Mouse (Mus musculus) left cerebral cortex, postnatal 4 days (tissue): ENCODE measurements around the gene Sytl1. TPM values are rescaled to one million over a fixed set of nuclear protein-coding genes. Genes with fewer than 3 reads are reported as not detected.

Experiments used
- DNase-seq: peaks from one replicate; pipeline ENCODE4 v3.0.0-alpha.2; 2022
- intact Hi-C: fragments of 180-260 bp; cut with DNase I; formaldehyde crosslinking; loops from one replicate; pipeline ENCODE4 v1.15.1; 2025
- total RNA-seq, 2 experiments: library from RNA; stranded (reverse); gene quantifications; 2 replicates each; pipeline ENCODE4 v1.2.3; 2021

Sytl1 gene
- total RNA-seq, 2 experiments from 2014 or later: 0.42 to 0.44 TPM

DNA sequence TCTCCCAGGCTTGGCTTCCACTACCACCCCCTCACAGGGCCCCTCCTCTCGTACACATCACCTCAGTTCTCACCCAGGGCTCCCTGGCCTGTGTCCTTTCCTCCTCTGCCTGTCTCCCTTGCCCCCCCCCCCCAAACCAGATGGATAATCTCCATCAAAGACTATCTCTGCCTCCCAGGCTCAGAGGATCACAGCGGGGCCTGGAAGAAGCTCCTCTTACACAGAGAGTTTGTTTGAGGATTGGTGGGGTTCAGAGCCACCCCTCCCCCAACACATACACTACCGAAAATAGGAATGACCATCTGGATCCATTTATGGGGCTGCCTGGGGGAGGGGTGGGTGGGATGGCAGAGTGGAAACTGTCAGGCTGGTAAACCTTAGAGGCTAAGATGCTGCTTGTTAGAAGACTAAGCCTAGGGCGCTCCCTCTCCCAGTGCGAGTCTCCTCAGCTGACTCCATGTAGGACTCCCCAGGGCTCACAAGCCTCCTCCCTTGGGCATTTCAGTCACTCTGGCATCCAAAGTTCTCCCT lies 19.1 kb upstream of the Sytl1 start:
- intact Hi-C loops: no loop called here
- DNase-seq: peak; percentile 80

- no peak for DNase-seq
- intact Hi-C loops: no loop called here
These were observed 18.6 kb upstream of the Sytl1 start for GRCm38 (mm10) chr4:133281513-133281912.

DNA sequence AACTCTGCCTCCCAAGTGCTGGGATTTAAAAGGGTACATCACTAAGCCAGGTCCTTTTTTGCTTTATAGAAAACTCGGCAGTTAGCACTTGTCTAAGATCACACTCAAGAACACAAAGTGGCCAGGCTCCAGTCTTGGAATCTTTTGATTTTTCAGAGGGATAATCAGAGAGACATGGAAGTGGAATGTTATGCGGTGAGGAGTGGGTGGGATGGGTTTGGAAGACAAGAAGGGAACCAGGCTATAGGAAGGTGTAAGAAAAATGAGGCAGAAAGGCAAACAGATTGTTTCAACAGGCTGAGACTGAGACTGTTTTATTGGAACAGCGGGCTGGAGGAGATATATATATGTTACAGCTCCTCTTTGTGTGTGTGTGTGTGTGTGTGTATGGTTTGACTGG lies 15.6 kb upstream of the Sytl1 start:
- intact Hi-C loops: no loop called here
- DNase-seq: no peak

GRCm38 (mm10) chr4:133278067-133278466 lies 15.2 kb upstream of the Sytl1 start:
- DNase-seq: no peak
- intact Hi-C loops: no loop called here

- intact Hi-C loops: no loop called here
These were observed 14.5 kb upstream of the Sytl1 start, which contains the start of gene Tmem222 for GRCm38 (mm10) chr4:133277104-133278026. Gene Tmem222 (minus strand): TSS chr4:133277792.

DNA sequence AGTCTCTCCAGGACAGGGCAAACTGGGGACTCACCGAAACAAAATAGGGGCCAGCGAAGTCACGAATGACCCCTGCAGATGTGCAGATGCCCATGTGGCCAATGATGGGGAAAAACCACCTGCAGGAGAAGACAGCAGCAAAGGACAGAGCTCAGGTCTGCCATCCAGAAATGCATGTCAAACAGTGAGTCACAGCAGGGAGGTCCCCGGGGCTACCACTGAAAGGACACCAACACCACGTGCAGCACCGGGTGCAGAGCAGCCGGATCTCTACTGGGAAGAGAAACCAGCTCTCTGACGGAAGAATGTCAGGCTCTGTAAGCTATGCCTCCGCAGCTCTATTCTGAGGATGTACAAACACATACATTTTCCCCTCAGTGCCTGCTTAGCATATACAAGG lies 8.0 kb upstream of the Sytl1 start:
- intact Hi-C loops: no loop called here

More at GRCm38 (mm10) chr4:133277104-133278026, 14.5 kb upstream of the Sytl1 start, which contains the start of gene Tmem222:
- DNase-seq: peak; percentile 95

GRCm38 (mm10) chr4:133269596-133269995 lies 6.7 kb upstream of the Sytl1 start:
- intact Hi-C loops: no loop called here
- no peak for DNase-seq

More for the DNA sequence above, 8.0 kb upstream of the Sytl1 start:
- no peak for DNase-seq

DNA sequence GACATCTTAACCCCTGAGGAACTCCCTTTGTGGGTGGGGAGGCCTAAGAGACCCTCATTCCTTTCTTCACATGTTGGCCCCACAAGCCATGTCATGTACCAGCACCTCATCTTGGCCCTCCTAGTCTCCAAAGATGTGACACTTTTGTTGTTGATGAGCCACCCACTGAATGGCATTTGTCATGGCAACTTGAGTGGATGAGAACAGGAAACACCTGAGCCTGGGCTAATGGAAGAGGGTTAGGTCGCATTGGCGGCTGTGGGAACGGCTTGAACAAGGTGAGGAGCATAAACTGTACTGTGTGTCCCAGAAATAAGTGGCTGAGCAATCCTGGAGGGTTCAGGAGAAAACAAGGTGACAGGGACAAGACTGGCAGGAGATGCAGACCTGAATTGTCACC lies 6.0 kb upstream of the Sytl1 start:
- DNase-seq: no peak
- intact Hi-C loops: no loop called here

- DNase-seq: no peak
- intact Hi-C loops: no loop called here
These were observed 3.5 kb upstream of the Sytl1 start for GRCm38 (mm10) chr4:133266248-133266880.

- intact Hi-C loops: no loop called here
- DNase-seq: no peak
These were observed 2.8 kb upstream of the Sytl1 start for GRCm38 (mm10) chr4:133265759-133266158.

DNA sequence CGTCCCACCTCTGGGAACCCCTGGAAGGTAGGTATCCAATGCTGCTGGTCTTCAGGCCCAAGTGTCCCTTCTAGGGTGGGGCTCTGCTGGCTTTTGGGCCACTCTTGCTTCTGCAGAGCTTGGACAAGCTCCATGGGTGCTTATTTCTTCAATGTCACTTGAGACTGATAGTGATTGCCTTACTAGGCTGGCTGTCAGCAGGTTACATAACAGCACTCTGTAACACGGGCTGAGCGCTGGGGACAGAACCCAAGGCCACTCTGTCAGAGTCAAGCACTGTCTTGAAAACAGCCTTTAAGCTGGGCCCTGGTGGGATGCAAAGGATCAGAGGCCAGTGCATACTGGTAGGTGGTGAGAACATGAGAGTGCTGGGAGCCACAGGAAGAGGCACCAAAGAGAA lies 2.4 kb upstream of the Sytl1 start:
- intact Hi-C loops: no loop called here
- DNase-seq: no peak

- no peak for DNase-seq
These were observed 1.6 kb upstream of the Sytl1 start for GRCm38 (mm10) chr4:133264559-133264958.

GRCm38 (mm10) chr4:133263756-133264155 lies 843 bp upstream of the Sytl1 start:
- no peak for DNase-seq
- intact Hi-C loops: no loop called here

More at GRCm38 (mm10) chr4:133264559-133264958, 1.6 kb upstream of the Sytl1 start:
- intact Hi-C loops: no loop called here

GRCm38 (mm10) chr4:133262375-133262765 lies 543 bp downstream of the Sytl1 start:
- no peak for DNase-seq
- intact Hi-C loops: no loop called here

GRCm38 (mm10) chr4:133261641-133262374 lies 1.1 kb downstream of the Sytl1 start:
- DNase-seq: no peak
- intact Hi-C loops: no loop called here

GRCm38 (mm10) chr4:133257798-133258408 lies 5.0 kb downstream of the Sytl1 start:
- intact Hi-C loops: no loop called here
- DNase-seq: no peak

DNA sequence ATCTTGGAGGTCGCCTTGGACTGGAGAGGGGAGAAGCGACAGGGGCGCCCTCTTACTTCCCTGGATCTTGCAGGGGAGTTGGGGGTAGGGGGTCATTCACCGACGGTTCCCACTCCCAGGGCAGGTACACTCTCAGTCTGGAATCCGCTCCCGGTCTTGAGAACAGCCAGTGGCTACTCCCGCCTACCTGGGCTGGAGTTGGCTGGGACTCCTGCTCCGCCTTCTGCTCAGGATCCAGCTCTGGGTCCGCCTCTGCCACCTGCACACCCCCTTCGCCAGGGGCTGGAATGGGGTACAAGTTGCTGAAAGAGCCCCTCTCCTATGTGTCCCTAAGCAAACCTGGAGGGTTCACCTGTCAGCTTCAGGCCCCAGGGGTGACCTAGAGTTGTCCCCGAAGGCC lies 5.7 kb downstream of the Sytl1 start:
- intact Hi-C loops: no loop called here
- DNase-seq: no peak

- DNase-seq: no peak
- intact Hi-C loops: no loop called here
These were observed 6.1 kb downstream of the Sytl1 start for GRCm38 (mm10) chr4:133256820-133257219.

- no peak for DNase-seq
- intact Hi-C loops: no loop called here
These were observed 7.5 kb downstream of the Sytl1 start for GRCm38 (mm10) chr4:133255392-133255791.

- DNase-seq: no peak
- intact Hi-C loops: no loop called here
These were observed 9.5 kb downstream of the Sytl1 start for GRCm38 (mm10) chr4:133253412-133253811.
